Comparison of ENCODE assay signal across 12 mouse cellular contexts in the genomic region with DNA sequence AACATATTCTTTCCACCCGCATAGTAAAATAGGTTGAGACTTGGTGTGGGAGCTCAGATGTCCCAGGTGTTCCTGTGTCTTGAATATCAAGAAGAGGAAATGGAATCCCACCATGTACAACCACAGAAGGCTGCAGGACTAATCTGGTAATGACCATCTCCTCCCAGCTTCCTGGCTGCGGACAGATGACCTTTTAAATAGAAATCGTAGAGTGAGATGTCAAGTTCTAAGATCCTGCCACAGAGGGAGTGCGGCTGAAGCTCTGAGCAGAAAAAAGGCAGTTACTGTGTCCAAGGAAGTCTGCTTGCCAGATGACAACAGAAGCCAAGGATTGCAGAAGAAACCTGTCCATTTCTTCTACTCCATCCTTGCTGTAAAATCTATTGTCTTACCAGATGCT.
"Had no signal": no experiment of that assay in that cellular context is flagged by ENCODE, and none has a peak within 500 bp of the region (broad histone marks: within the 10 kb centered on the region; RNA-seq: fewer than 3 reads in every experiment).

No protein-coding gene starts in this region.

- DNase-seq: retina, postnatal 1 day; right cerebral cortex, adult 18-20 months; right cerebral cortex, postnatal 14 days; right cerebral cortex, postnatal 25 days; right cerebral cortex, postnatal 4 days; spleen, adult 18-20 months; thymus, adult 18-20 months; thymus, adult 2 months; thymus, postnatal 14 days; thymus, postnatal 25 days; thymus, postnatal 36 days; thymus, postnatal 4 days had no signal
